Mouse (Mus musculus): ENCODE measurements around the gene Gigyf2.
A peak's percentile ranks its signal among the peaks of the same experiment; 100 is the strongest.

Gigyf2 gene

GRCm38 (mm10) chr1:87316672-87317071 lies 10.1 kb upstream of the Gigyf2 start:
- no peak for DNase-seq (ENCODE audit: low read depth, low spot score)

- DNase-seq (ENCODE audit: low read depth, low spot score): no peak
Observed at GRCm38 (mm10) chr1:87321071-87321470, 5.7 kb upstream of the Gigyf2 start.

DNA sequence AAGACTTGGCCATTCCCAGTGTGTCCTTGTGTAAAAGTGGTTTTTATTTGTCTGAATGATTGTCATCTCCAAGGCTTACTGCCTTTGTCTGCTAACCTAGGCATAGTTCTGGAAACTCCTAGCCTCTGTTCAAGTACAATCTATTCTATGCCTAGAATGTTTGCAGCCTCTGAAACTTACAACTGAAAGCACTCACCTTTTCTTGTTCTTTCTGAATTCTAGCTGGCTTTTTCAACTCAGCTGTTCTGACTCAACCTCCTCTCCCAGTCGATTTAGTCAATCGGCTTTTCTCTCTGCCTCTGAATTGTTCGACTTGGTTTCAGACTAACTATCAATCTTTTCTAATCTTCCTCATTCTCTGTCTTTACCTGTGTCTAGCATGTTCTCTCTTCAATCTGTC lies 4.0 kb upstream of the Gigyf2 start:
- DNase-seq (ENCODE audit: low read depth, low spot score): no peak

GRCm38 (mm10) chr1:87324649-87325048 lies 2.1 kb upstream of the Gigyf2 start:
- DNase-seq (ENCODE audit: low read depth, low spot score): no peak

DNA sequence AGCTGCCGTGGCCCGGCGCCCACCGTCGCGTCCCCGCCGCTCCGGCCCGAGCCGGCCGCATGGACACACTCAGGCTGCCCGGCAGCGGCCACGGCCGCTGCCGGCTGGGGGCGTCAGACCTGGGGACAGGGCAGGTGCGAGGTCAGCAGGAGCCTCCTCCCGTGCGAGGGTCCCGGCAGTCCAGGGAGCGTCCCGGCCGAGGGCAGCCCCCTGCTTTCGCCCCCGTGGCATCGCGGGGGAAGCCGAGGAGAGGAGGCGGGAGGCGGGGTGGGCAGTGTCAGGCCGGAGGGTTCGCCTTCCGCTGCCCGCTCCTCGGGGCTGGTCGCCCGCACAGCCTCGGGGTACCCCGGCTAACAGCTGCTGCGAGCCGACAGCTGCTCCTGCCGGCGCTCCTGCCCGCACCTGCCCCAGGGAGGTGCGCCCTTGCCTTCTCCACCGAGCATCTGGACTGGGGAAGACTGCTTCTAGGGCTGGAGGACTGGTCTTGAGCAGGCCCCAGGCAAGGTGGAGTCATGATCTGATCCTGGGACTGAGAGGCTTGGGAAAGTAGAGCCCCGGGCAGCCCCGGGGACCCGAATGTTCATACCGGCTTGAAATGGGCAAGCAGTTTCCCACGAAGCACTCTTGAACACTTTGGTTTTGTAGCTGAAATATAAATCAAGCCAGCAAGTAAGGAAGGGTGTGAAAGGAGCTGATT lies 515 bp downstream of the Gigyf2 start:
- peak; percentile 22 for DNase-seq (ENCODE audit: low read depth, low spot score)

GRCm38 (mm10) chr1:87331774-87332173 lies 5.0 kb downstream of the Gigyf2 start:
- DNase-seq (ENCODE audit: low read depth, low spot score): no peak

DNA sequence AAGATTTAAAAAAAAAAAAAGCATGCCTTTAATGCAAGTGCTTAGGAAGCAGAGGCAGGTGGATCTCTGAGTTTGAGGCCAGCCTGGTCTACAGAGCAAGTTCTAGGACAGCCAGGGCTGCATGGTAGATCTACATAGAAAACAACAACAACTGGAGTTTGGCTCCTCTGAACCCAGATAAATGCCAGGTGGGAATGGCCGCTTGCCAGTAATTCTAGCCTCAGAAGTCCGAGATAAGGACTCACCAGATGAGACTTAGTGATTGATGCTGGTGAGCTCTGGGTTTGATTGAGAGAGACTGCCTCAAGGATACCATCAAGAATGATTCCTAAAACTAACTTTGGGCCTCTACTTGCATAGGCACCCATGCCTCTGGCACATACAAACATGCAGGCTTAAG lies 23.8 kb downstream of the Gigyf2 start:
- no peak for DNase-seq (ENCODE audit: low read depth, low spot score)

- DNase-seq (ENCODE audit: low read depth, low spot score): no peak
Observed at GRCm38 (mm10) chr1:87360276-87360675, 33.5 kb downstream of the Gigyf2 start.

- DNase-seq (ENCODE audit: low read depth, low spot score): no peak
Observed at GRCm38 (mm10) chr1:87378024-87378560, 51.3 kb downstream of the Gigyf2 start.

- no peak for DNase-seq (ENCODE audit: low read depth, low spot score)
Observed at GRCm38 (mm10) chr1:87379919-87380318, 53.1 kb downstream of the Gigyf2 start.

DNA sequence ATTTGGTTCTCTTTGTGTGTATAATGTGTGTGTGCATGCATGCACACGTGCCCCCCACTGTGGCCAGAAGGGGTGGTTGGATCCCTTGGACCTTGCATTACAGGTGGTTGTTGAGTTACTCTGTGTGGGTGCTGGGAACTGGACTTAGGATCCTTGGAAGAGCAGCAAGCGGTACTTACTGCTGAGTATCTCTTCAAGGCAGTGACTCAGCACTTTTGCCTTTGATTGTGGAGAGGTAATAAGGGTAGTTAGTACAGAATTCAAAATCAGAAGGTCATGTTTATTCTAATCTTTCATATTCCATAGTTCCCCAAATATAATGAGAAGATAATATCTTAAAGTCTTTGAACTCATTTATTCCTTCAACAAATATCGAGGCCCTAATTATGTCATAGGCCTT lies 54.4 kb downstream of the Gigyf2 start:
- DNase-seq (ENCODE audit: low read depth, low spot score): no peak

DNA sequence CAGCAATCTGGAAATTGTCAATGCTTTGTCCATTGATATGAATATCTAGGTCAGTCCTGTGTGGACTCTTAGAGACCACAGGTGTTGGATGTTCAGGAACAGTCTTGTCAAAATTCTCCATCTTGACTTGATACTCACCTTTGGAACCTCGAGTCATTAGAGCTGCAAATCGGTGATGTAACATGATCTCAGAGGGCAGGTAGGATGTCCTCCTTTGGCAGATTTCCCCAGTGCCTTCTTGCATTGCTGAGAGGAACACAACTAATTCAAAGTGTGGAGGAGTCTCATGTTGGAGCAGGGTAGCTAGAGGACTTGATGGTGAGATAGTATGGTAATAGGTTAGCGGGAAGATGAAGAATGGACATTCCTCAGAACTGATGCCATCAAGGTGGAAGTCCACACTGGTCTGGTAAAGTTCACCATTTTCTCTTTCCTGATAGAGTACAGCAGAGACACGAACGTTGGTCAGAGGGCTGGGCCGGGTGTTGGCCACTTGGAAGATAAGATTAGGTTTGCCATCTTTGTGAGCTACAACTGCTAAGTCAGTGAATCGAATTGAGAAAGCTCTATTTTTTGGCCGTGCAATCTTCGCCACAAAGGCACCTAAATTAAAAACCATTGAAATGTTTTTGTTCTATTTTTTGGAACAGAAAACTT lies 59.8 kb downstream of the Gigyf2 start:
- DNase-seq (ENCODE audit: low read depth, low spot score): no peak

DNA sequence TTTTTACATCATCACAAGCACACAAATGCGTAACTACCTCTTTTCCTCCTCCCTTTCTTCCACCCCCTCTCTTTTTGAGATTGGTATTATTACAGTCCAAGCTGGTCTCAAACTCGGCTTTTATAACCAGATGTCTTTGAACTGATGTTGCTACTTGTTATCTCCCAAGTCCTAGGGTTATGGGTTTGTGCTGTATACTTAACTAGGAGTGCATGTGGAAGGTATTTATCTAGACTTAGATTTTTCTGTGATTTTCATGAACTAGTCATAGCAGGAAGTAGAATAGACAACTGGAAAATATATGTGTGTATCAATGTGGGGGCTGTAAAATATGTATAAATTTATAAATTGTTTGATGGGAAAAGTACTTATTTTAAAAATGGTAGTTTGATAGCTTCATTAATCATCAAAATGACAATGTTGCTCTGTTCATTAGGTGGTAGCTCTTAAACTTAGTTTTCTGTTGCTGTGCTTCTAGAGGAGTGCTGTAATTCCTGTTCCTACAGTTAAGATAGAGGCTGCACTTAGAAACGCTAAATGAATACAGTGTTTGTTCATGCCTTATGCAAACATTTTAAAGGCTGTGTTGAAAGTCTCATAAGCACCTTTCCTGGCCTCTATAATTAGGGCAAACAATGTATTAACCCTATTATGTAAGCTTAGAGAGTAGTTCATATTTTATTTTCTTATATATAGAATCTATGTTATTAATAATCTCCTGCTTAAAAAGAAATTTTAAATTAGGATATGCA lies 66.8 kb downstream of the Gigyf2 start:
- DNase-seq (ENCODE audit: low read depth, low spot score): no peak

GRCm38 (mm10) chr1:87394594-87394993 lies 67.8 kb downstream of the Gigyf2 start, which contains the start of gene Kcnj13:
Gene Kcnj13 (minus strand): TSS chr1:87394729.
- DNase-seq (ENCODE audit: low read depth, low spot score): no peak

DNA sequence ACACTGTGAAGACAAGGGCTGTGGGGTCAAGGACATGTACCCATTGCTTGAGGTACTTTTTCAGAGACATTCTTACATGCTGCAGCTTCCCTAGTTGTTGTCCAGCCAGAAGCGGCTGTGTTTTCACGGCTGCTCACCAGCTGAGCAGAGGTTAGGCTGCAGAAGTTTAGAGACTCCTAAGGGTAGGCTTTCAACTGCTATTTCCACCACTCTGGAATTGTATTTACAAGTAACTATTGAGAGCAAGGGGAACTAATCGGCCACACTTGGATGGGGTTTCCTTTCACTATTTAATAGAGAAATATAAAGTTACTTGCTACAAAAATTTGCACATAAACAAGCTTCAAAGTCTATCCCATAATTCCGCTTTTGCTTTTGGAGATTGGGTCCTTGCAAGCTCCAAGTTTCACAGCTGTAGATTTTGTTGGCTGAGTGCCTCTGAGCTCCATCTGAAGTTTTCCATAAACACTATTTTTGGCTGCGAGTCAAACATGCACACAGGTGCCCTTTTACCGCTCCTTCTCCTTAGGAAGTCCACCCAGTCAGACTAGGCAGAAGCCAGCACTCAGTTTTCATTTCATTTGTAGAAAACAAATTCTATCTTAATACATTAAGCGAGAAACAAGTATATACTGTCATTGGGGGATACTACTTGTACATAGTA lies 70.3 kb downstream of the Gigyf2 start:
- no peak for DNase-seq (ENCODE audit: low read depth, low spot score)

- no peak for DNase-seq (ENCODE audit: low read depth, low spot score)
Observed at GRCm38 (mm10) chr1:87404710-87405109, 77.9 kb downstream of the Gigyf2 start.

GRCm38 (mm10) chr1:87406012-87406411 lies 79.2 kb downstream of the Gigyf2 start:
- DNase-seq (ENCODE audit: low read depth, low spot score): no peak

GRCm38 (mm10) chr1:87409380-87409779 lies 82.6 kb downstream of the Gigyf2 start:
- DNase-seq (ENCODE audit: low read depth, low spot score): no peak

GRCm38 (mm10) chr1:87418733-87419132 lies 91.9 kb downstream of the Gigyf2 start:
- peak; percentile 51 for DNase-seq (ENCODE audit: low read depth, low spot score)

- DNase-seq (ENCODE audit: low read depth, low spot score): no peak
Observed at GRCm38 (mm10) chr1:87435125-87435524, 108.3 kb downstream of the Gigyf2 start.

- no peak for DNase-seq (ENCODE audit: low read depth, low spot score)
Observed at GRCm38 (mm10) chr1:87436583-87436982, 109.8 kb downstream of the Gigyf2 start.
